Mouse (Mus musculus) liver, adult 2 months (tissue): Measurements from ENCODE around the gene Lrpap1. TPM values are rescaled to one million over a fixed set of nuclear protein-coding genes. Genes with fewer than 3 reads are reported as not detected.

Experiments
- DNase-seq: peaks from one replicate; pipeline ENCODE4 v3.0.0-alpha.2; 2011; ENCODE audit warnings: low read depth, low spot score; ENCODE audit errors: extremely low read depth
- H3K27ac ChIP-seq: fragments of 200-500 bp; replicated peaks from 2 replicates; pipeline ENCODE4 v1.5.1; 2012; ENCODE audit warnings: low read depth, mild to moderate bottlenecking, control low read depth, inconsistent platforms, low read length; ENCODE audit not compliant: insufficient read depth
- H3K27me3 ChIP-seq: fragments of 200-500 bp; 2 replicates; pipeline ENCODE4 v1.6.1; 2012; ENCODE audit warnings: mild to moderate bottlenecking, moderate library complexity, low read length, inconsistent platforms; ENCODE audit not compliant: control insufficient read depth, insufficient read depth
- H3K36me3 ChIP-seq: fragments of 200-500 bp; 2 replicates; pipeline ENCODE4 v1.6.1; 2012; ENCODE audit warnings: low read length, inconsistent platforms; ENCODE audit not compliant: control insufficient read depth, insufficient read depth
- H3K4me1 ChIP-seq: fragments of 200-500 bp; 2 replicates; pipeline ENCODE4 v1.6.1; 2011; ENCODE audit warnings: low read length; ENCODE audit not compliant: control insufficient read depth, insufficient read depth
- H3K4me3 ChIP-seq: fragments of 200-500 bp; 2 replicates; pipeline ENCODE4 v1.5.1; 2011; ENCODE audit warnings: low read depth, mild to moderate bottlenecking, control low read depth, low read length, moderate library complexity; ENCODE audit not compliant: insufficient read depth
- H3K79me2 ChIP-seq: fragments of 200-500 bp; 2 replicates; pipeline ENCODE4 v1.6.1; 2012; ENCODE audit warnings: inconsistent platforms, mild to moderate bottlenecking, low read length, moderate library complexity; ENCODE audit not compliant: control insufficient read depth, insufficient read depth
- H3K9ac ChIP-seq: fragments of 200-500 bp; 2 replicates; pipeline ENCODE4 v1.6.1; 2012; ENCODE audit warnings: low read depth, mild to moderate bottlenecking, control low read depth, inconsistent platforms, low read length
- CTCF ChIP-seq: fragments of 200-500 bp; IDR thresholded peaks from 2 replicates; pipeline ENCODE4 v1.5.1; 2011; ENCODE audit warnings: low read depth, low read length, control low read depth
- POLR2A ChIP-seq: fragments of 200-500 bp; IDR thresholded peaks from 2 replicates; pipeline ENCODE4 v1.6.1; 2011; ENCODE audit warnings: low read length, control low read depth; ENCODE audit not compliant: insufficient read depth; ENCODE audit errors: extremely low read depth
- WGBS: fragments of 180-500 bp; shearing (Covaris S2); methylation state at CpG from one replicate; pipeline ENCODE4 v1.1.7; 2018; 5-methylcytosine and 5-hydroxymethylcytosine counted together
- polyA plus RNA-seq: library from polyadenylated mRNA; depleted of rRNA; stranded (reverse); fragments of >200 nt; gene quantifications from 2 replicates; pipeline ENCODE4 v1.2.3, GENCODE M21; 2012; rRNA removed
- total RNA-seq: library from RNA; depleted of rRNA; stranded (reverse); fragments of >200 nt; gene quantifications from 2 replicates; pipeline ENCODE4 v1.2.3, GENCODE M21; 2014; rRNA removed

Gene Lrpap1
- 37.8 and 39.1 TPM in 2 replicates for total RNA-seq
- polyA plus RNA-seq = 22.4 and 22.7 TPM in 2 replicates

DNA sequence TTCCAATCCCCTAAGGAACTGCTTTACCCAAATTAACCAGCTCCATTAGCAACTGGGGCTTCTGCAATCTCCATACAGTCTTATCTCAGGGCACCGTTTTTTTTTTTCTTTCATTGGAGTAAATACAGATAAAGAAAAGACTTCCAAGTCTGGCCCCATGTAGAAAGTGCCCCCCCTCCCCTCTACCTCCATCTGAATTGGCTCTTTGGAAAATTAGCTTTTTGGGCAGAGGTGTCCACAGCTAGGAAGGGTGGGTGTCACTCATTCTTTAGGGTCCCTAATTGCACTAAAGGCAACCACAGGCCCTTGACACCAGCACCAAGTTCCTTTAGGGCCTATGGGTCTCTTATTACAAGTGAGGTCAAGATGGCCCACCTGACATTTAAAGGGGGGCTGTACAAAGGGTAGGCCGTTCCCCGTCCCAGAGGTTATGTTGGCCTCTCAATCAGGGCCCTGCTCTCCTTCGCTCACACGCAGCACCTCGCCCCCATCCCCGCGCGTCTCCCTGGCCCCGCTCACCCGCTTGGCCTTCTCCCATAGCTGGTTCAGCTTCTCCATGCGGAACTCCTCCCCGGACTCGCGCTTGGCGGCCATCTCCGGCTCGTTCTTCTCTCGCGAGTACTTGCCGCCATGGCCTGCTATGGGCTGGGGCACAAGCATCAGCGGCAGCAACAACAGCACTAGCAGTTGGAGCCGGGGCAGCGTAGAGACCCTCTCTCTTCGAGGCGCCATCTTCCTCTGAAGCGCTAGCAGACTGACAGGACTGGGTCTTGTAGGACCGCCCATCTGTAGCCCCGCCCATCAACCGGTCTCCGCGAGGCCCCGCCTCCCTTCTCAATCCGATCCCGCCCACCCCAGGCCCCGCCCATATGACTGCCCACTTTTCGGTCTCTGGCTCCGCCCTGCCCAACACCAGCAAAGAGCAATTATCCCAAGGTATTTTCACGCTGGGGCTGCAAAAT lies at the start of gene Lrpap1:
Gene Lrpap1, minus strand, starts transcription at position 807 of the 962 bp plus-strand sequence.
- Histone ChIP-seq H3K36me3 (no peaks in the 10 kb centered on the region; the same call in 1 of the 2 replicates), H3K9ac (peak within 1 kb of the TSS; percentile 79), H3K4me1 (peaks cover 7% of the 10 kb centered on the region), H3K79me2 (peaks cover 10% of the 10 kb centered on the region), H3K27ac (peak within 1 kb of the TSS; percentile 33), H3K27me3 (no peaks in the 10 kb centered on the region), H3K4me3 (peak within 1 kb of the TSS; percentile 87)
- DNase-seq = peak; percentile 74
- TF ChIP-seq POLR2A (peak; percentile 92), CTCF (no peak)
- WGBS = under 1% methylated on average over 39 of the region's 39 CpGs

DNA sequence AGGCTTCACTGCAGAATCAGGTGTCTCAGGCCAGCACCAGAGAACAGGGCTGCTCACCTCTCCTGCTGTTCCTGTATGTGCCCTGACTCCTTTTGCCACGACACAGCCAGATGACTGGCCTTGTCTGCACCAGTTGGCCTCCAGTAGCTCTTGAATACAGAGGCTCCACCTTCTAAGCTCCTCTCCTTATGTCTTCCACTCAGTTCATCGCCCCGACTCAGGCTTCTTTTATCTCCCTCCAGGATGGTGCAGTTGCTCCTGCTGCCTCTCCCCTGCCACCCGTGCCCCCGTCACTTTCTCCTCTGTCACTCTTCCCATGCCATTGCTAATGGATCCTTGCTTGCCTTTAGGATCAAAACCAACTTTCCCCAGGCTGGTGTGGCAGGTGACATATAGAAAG lies 44.4 kb upstream of the Lrpap1 start:
- TF ChIP-seq POLR2A (no peak), CTCF (no peak)
- Histone ChIP-seq H3K4me3 (no peak overlapping the region), H3K36me3 (no peaks in the 10 kb centered on the region), H3K27ac (no peak overlapping the region), H3K4me1 (no peaks in the 10 kb centered on the region), H3K27me3 (no peaks in the 10 kb centered on the region), H3K9ac (no peak overlapping the region), H3K79me2 (no peaks in the 10 kb centered on the region)
- 78% methylated on average over 5 of the region's 5 CpGs for WGBS
- DNase-seq = no peak

DNA sequence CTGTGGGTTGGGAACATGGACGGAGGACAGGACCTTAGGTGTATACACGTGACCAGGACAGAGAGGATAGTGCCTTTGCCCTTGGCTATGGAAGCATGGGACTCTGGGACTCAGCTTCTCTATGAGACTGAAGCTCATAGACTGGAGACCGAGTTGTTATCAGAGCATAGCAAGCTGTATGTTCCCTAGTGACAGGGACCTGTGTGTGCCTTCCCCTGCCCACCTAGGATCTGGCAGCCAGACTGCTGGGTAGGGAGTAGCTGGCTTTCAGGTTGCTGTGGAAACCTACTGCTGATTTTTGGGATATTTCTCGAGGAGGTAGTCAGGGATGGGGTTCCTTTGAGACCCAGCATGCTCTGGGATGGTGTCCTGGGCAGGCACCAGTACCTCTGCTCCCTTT lies 44.0 kb upstream of the Lrpap1 start:
- 63% methylated on average over 4 of the region's 4 CpGs for WGBS
- Histone ChIP-seq H3K4me3 (no peak overlapping the region), H3K9ac (no peak overlapping the region), H3K36me3 (no peaks in the 10 kb centered on the region), H3K4me1 (no peaks in the 10 kb centered on the region), H3K27me3 (no peaks in the 10 kb centered on the region), H3K27ac (no peak overlapping the region), H3K79me2 (no peaks in the 10 kb centered on the region)
- TF ChIP-seq CTCF (no peak), POLR2A (no peak)
- no peak for DNase-seq

DNA sequence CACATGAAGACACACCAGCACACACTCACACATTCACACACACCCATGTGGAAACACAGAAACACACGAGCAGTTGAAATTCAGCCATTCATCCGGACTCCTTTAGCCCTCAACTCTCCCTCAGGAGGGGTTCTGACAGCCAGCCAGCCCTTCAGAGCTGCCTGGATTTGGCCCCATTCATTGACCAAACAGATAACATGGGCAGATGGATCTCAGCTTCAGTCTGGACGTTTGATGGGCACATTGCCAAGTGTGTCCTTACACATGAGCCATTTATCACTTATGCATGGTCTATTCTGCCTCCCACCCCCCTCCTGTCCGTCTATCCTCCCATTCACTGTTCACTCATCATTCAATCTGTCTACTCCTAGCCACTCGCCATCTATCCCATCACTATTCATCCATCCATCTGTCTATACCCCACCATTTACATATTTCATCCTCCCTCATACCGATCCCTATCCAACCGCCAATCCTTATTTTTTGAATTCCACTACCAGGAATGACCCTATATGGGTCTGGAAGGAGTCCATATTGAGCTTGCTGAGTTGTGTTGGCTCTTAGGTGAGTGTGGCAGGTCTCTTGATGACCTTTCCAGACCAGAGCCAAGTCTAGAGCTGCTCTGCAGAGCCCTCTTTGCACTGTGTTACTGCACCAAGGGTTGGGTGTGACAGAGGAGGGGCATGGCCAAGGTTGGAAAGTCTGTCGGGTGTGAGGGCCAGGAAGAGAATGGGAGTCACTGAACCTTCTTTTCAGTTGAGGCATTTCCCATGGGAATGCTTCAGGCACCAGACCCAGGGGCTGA lies 42.6 kb upstream of the Lrpap1 start:
- Histone ChIP-seq H3K27ac (no peak overlapping the region), H3K79me2 (no peaks in the 10 kb centered on the region), H3K4me3 (no peak overlapping the region), H3K27me3 (no peaks in the 10 kb centered on the region), H3K36me3 (no peaks in the 10 kb centered on the region), H3K9ac (no peak overlapping the region), H3K4me1 (no peaks in the 10 kb centered on the region)
- no peak for TF ChIP-seq POLR2A
- TF ChIP-seq CTCF = no peak
- WGBS = 69% methylated on average over 8 of the region's 8 CpGs
- DNase-seq = no peak

DNA sequence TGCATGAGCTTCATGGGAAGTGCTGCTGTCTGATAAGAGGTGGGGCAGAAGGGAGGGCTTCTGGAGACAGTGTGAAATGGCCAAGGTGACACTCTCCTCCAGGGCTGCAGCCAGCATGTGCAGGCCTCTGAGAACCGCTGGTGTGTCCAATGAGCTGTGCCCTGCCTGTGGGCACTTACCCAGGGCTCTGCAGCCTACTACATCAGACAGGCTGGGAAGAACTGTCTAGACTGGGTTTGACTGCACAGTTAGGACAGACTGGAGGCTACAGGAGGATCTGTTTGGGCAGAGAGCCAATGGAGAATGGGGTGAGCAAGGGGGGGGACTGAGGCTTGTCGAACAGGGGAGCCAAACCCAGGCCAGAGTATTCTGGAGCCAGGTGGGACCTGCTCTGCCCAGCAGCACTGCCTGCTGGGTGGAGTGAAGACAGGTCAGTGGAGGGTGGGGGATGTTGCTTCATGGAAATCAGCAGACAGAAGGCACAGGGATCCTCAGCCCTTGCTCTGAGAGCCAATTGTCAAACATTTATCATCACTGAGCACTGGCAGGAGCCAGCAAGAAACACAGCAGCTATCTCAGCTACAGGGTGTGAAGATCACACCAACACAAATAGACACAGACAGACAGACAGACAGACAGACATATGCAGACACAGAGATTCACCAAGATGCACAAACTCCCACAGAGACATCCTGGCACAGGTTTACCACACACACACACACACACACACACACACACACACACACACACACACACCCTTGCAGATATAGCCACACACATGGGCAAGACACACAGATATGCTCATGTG lies 41.8 kb upstream of the Lrpap1 start:
- WGBS = 62% methylated on average over 2 of the region's 2 CpGs
- no peak for DNase-seq
- Histone ChIP-seq H3K79me2 (no peaks in the 10 kb centered on the region), H3K36me3 (no peaks in the 10 kb centered on the region), H3K27me3 (no peaks in the 10 kb centered on the region), H3K9ac (no peak overlapping the region), H3K4me3 (no peak overlapping the region), H3K4me1 (no peaks in the 10 kb centered on the region), H3K27ac (no peak overlapping the region)
- TF ChIP-seq CTCF = no peak
- TF ChIP-seq POLR2A = no peak
